Mouse (Mus musculus) liver, embryonic 16.5 days (tissue): ENCODE data around the gene Fam171a1. TPM values are rescaled to one million over a fixed set of nuclear protein-coding genes. Genes with fewer than 3 reads are reported as not detected.
A peak's percentile ranks its signal among the peaks of the same experiment; 100 is the strongest.

Source experiments
- ATAC-seq: fragments of 200-750 bp; cut with Nextera tagmentation; 2 replicates; pipeline ENCODE4 v1.8.0; 2017; ENCODE audit warnings: low read depth, mild to moderate bottlenecking, moderate number of reproducible peaks, moderate library complexity
- H3K27ac ChIP-seq: fragments of 300-500 bp; sonication (generic); 2 replicates; pipeline ENCODE4 v1.5.1; 2014; ENCODE audit warnings: mild to moderate bottlenecking, low read length
- H3K27me3 ChIP-seq: fragments of 300-500 bp; sonication (generic); 2 replicates; pipeline ENCODE4 v1.6.1; 2014; ENCODE audit warnings: low read depth, low read length, mixed read lengths; ENCODE audit not compliant: control insufficient read depth, insufficient read depth
- H3K36me3 ChIP-seq: fragments of 300-500 bp; sonication (generic); 2 replicates; pipeline ENCODE4 v1.6.1; 2014; ENCODE audit warnings: mild to moderate bottlenecking; ENCODE audit not compliant: control insufficient read depth, insufficient read depth
- H3K4me1 ChIP-seq: fragments of 300-500 bp; sonication (generic); 2 replicates; pipeline ENCODE4 v1.6.1; 2014; ENCODE audit warnings: low read depth, low read length, mixed read lengths; ENCODE audit not compliant: control insufficient read depth
- H3K4me2 ChIP-seq: fragments of 300-500 bp; sonication (generic); 2 replicates; pipeline ENCODE4 v1.6.1; 2014; ENCODE audit warnings: low read depth, low read length, mixed read lengths
- H3K4me3 ChIP-seq: fragments of 300-500 bp; sonication (generic); 2 replicates; pipeline ENCODE4 v1.5.1; 2014; ENCODE audit warnings: low read depth, mild to moderate bottlenecking, low read length
- H3K9ac ChIP-seq: fragments of 300-500 bp; sonication (generic); 2 replicates; pipeline ENCODE4 v1.6.1; 2014; ENCODE audit warnings: low read depth, low read length
- H3K9me3 ChIP-seq: fragments of 300-500 bp; sonication (generic); replicated peaks from 2 replicates; pipeline ENCODE4 v1.6.1; 2016; ENCODE audit warnings: low read length; ENCODE audit not compliant: control insufficient read depth
- WGBS: fragments of 180-500 bp; shearing (Covaris S2); extraction: QIAGEN DNeasy Blood & Tissue Kit; methylation state at CpG from one replicate; pipeline ENCODE4 v1.1.7; 2014; ENCODE audit not compliant: insufficient replicate concordance; 5-methylcytosine and 5-hydroxymethylcytosine counted together
- polyA plus RNA-seq: library from polyadenylated mRNA; unstranded; fragments of >200 nt; fragmentation: Nextera tagmentation; extraction: Ambion mirVana; gene quantifications from 2 replicates; pipeline ENCODE4 v1.2.1, GENCODE M21; 2015

Gene Fam171a1
- polyA plus RNA-seq, 1 experiment from 2014 or later: 2.6 TPM

DNA sequence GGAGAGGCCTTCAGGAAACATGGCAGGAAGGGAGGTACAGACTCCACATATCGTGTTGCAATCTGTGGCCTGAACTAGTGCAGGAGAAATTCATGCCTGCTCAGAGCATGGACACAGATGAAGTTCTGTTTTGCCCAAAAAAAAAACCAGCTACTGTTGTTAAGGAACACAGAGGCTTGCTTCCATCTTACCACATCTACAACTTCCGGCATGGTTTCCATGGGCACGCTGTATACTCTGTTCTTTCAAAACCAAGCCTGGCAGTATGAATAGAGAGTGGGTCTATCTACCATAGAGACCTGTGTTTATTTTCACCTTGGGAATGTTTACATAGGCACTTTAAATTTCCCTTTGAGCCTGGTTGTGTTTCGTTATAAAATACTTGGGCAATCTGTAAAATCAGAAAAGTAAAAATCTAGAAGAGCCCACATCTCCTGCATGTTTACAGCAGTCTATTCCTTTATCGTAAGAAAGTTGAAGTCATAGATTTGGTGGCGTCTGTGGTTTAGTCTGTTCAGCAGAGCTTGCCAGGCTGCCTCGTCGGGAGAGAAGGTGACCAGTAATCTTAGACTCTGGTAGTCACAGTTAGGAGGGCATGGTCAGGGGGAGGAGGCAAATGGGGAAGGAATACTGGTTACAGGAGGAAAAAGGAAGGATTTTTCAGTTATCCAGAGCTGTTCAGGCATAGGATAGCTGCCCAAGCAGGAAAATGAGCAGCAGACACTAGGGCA lies 44.8 kb downstream of the Fam171a1 start:
- Histone ChIP-seq H3K4me2 (no peak overlapping the region), H3K9me3 (no peaks in the 10 kb centered on the region), H3K4me3 (no peak overlapping the region), H3K36me3 (no peaks in the 10 kb centered on the region), H3K27me3 (no peaks in the 10 kb centered on the region), H3K4me1 (no peaks in the 10 kb centered on the region; the same call in 1 of the 2 replicates), H3K27ac (no peak overlapping the region), H3K9ac (no peak overlapping the region)
- WGBS: 24% methylated on average over 8 of the region's 8 CpGs
- no peak for ATAC-seq

DNA sequence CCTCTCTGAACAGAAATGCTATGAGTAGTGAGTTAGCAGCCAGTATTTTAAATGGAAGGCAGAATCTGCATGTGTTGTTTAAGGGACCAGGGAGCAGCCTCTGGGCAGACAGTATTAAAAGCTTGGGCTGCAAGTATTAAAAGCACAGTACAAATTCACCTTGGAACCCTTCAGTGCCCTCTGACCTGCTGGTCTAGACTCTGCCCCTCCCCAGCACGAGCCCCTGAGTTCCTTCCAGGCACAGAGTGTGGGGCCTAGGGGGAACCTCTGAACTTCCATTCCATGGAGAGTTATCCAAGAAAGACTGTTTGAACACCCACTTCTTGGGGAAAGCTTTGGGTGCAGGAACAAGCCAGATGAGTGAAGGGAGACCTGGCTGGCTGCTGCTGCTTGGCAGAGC lies 47.6 kb downstream of the Fam171a1 start:
- WGBS: 20% methylated on average over 1 of the region's 1 CpGs
- no peak overlapping the region for H3K4me3 ChIP-seq
- ATAC-seq: no peak

DNA sequence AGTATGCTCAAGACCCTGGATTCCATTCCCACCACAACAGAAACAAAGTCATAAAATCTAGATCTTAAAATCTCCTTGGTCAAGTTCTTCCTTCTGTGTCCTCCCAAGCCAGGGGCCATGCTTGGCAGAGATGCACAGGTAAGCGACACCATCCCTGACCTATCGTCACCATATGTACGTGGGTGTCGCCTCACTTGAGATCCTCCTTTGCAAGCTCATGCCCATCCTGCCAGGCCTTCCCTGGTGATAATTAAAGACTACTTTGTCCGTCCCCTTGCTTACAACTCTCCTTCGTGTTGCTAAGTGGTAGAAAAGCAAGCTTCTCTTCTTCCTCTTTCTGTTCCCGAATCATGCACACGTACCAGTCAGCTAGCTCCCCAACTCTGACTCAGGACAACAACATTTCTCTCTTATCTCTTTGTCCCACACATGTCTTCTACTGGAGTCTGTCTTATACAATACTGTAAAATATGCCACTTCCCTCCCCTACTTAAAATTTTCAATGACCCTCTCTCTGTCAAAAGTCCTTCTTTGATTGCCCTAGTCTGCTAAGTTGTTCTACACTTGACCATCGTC lies 49.6 kb downstream of the Fam171a1 start:
- Histone ChIP-seq H3K4me1 (no peaks in the 10 kb centered on the region; the same call in 1 of the 2 replicates), H3K36me3 (no peaks in the 10 kb centered on the region), H3K9ac (no peak overlapping the region), H3K27me3 (no peaks in the 10 kb centered on the region), H3K4me3 (no peak overlapping the region), H3K27ac (no peak overlapping the region), H3K9me3 (no peaks in the 10 kb centered on the region), H3K4me2 (no peak overlapping the region)
- 26% methylated on average over 9 of the region's 9 CpGs for WGBS
- ATAC-seq: 0 out of 2 replicates have a peak, but pooled peaks have one; percentile 19

More for the DNA sequence above, 47.6 kb downstream of the Fam171a1 start:
- H3K27ac ChIP-seq: no peak overlapping the region
- no peak overlapping the region for H3K9ac ChIP-seq
- H3K36me3 ChIP-seq: no peaks in the 10 kb centered on the region
- no peak overlapping the region for H3K4me2 ChIP-seq
- no peaks in the 10 kb centered on the region for H3K9me3 ChIP-seq
- no peaks in the 10 kb centered on the region for H3K27me3 ChIP-seq
- H3K4me1 ChIP-seq: no peaks in the 10 kb centered on the region; the same call in 1 of the 2 replicates

DNA sequence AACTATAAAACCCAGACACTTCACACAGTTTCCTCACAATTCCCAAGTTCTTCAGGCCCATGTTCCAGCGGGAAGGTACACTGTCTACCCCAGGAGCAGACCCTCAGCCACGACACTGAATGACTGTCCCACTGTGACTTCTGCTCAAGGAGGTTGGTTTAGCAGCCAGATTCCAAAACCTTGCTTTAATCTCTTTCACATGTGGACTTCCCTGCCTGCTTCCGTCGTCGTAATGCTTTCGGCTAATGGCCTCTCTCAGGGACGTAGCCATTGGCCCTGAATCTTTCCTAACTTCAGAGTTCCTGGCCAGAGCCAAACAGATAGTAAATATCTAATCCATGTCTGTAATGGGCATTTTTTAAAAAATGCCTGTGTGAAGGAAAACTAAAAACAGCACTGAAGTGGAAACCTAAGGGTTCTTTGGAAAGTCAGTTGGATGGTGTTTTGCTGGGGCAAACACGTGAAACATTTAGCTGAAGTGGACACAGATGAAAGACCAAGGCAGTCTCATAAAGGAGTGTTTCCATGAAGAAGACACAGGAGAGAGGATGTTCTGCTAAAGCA lies 51.1 kb downstream of the Fam171a1 start:
- Histone ChIP-seq H3K9me3 (no peaks in the 10 kb centered on the region), H3K27me3 (no peaks in the 10 kb centered on the region), H3K4me1 (no peaks in the 10 kb centered on the region; the same call in 1 of the 2 replicates), H3K4me3 (no peak overlapping the region), H3K36me3 (no peaks in the 10 kb centered on the region), H3K27ac (no peak overlapping the region), H3K4me2 (no peak overlapping the region), H3K9ac (no peak overlapping the region)
- no peak for ATAC-seq
- WGBS: 69% methylated on average over 8 of the region's 8 CpGs

DNA sequence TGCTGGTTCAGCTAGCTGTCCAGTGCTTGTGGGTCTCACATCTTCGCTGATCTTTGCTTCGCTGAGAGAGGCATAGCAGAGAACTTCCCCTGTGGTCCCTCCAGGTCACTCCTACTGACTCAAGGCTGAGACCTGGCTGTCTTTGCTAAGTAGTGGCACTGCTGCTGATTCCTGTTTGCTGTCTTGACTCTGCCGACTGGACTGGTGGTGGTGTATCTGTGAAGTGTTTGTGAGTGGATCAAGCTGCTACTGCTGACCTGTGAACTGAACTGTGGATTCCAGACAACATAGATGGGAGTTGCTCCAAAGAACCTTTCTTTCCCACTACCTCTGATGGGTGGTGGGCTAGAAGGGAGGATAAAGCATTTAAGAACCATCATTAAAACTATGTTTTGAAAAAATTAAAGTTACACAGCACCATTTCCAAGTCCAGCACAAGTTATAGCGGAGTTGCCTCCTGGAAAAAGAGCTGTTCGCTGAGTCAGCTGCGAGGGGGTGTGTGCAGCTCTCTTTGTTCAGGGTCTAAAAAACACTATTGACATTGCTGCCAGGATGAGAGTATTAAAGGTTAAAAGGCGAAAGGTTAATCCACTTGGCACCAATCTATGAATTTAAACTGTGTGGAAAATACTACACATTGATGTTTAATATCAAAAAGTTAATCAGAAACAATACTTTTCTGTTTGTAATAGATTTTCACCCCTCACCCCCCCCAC lies 52.0 kb downstream of the Fam171a1 start:
- Histone ChIP-seq H3K27me3 (no peaks in the 10 kb centered on the region), H3K36me3 (no peaks in the 10 kb centered on the region), H3K27ac (no peak overlapping the region), H3K9ac (no peak overlapping the region), H3K4me1 (no peaks in the 10 kb centered on the region; the same call in 1 of the 2 replicates), H3K4me3 (no peak overlapping the region), H3K9me3 (no peaks in the 10 kb centered on the region), H3K4me2 (no peak overlapping the region)
- 51% methylated on average over 7 of the region's 7 CpGs for WGBS
- ATAC-seq: no peak

DNA sequence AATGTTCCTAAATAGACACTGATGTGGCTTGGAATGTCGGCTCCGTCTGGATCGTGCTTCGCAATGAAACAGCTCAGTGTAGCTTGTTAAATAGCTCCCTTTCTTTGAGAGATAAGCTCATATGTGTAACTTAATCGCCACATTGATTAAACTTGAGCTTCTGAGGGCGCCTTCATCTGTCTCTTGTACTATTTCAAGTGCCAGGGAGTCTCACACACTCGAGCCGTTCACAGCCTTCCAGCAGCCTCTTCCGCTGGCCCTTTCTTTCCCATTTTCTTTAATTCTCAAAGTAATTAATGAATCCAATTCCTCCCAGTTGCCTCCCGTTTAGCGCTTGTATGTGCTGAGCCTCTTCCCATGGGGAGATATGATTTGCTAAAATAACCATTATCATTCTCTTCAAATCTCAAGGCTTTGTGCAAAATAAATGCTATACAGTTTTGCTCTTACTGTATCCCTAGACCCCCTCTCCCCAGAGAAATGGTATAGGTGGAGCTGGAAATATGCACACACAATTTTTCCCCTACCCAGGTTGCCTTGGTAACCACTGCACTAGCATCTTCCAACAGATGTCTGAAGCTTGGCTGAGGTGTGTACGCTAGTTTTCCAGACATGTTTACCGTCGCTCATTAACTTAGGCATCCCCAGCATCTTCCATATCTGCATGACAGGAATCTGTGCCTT lies 54.8 kb downstream of the Fam171a1 start:
- no peak overlapping the region for H3K9ac ChIP-seq
- H3K9me3 ChIP-seq: no peaks in the 10 kb centered on the region
- no peaks in the 10 kb centered on the region for H3K27me3 ChIP-seq
- no peaks in the 10 kb centered on the region; the same call in 1 of the 2 replicates for H3K4me1 ChIP-seq
- WGBS: 69% methylated on average over 14 of the region's 14 CpGs
- no peak for ATAC-seq
- no peak overlapping the region for H3K4me3 ChIP-seq
- H3K4me2 ChIP-seq: no peak overlapping the region
- H3K36me3 ChIP-seq: no peaks in the 10 kb centered on the region
- no peak overlapping the region for H3K27ac ChIP-seq

DNA sequence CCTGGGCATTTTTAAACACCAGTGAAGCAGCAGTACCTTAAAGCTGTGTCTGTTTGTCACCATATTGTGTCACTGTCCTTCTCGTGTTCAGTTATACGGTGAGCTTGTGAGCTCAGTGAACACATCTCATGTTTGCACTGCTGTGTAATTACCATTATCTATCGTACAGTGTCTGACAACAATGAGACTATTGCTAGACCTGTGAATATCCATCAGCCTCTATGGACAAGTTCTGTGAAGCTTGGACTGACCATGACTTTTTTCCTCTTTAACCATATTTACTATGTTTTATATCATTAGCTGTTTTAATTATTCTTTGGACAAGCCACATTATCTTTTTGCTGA lies 55.4 kb downstream of the Fam171a1 start:
- no peaks in the 10 kb centered on the region; the same call in 1 of the 2 replicates for H3K4me1 ChIP-seq
- H3K4me2 ChIP-seq: no peak overlapping the region
- H3K27me3 ChIP-seq: no peaks in the 10 kb centered on the region
- no peak overlapping the region for H3K4me3 ChIP-seq
- H3K36me3 ChIP-seq: no peaks in the 10 kb centered on the region
- no peak for ATAC-seq
- H3K9me3 ChIP-seq: no peaks in the 10 kb centered on the region
- no peak overlapping the region for H3K27ac ChIP-seq
- no peak overlapping the region for H3K9ac ChIP-seq
- 63% methylated on average over 3 of the region's 3 CpGs for WGBS

DNA sequence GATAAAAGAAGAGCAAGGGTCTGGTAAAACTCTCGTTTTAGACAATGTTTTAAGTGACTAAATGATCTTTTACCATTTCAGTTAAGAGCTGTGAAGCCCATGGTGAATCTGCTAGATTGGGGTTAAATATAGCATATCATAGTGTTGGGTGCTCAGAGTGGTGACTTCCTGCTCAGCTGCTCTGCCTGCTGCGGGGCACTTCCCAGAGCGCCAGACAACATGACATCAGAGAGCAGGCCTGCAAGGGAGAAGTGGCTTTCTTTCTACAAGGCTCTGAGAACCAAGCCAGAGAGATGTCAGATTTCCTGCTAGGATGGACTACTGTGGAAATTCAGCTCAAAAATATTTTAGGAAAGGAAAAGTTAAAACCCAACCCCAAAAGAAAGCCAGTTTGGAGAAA lies 57.8 kb downstream of the Fam171a1 start:
- H3K36me3 ChIP-seq: no peaks in the 10 kb centered on the region
- WGBS: 19% methylated on average over 3 of the region's 3 CpGs
- no peak overlapping the region for H3K4me3 ChIP-seq
- no peak overlapping the region for H3K4me2 ChIP-seq
- no peaks in the 10 kb centered on the region for H3K4me1 ChIP-seq
- ATAC-seq: no peak
- H3K27ac ChIP-seq: no peak overlapping the region
- H3K27me3 ChIP-seq: no peaks in the 10 kb centered on the region
- H3K9me3 ChIP-seq: no peaks in the 10 kb centered on the region
- no peak overlapping the region for H3K9ac ChIP-seq
